Mouse (Mus musculus) embryo, embryonic 10.5 days (tissue): ENCODE results near the gene Ptprn2.

Experiments
- DNase-seq: peaks from one replicate; pipeline ENCODE4 v3.0.0-alpha.2; 2015; ENCODE audit warnings: low spot score

The Ptprn2 gene

DNA sequence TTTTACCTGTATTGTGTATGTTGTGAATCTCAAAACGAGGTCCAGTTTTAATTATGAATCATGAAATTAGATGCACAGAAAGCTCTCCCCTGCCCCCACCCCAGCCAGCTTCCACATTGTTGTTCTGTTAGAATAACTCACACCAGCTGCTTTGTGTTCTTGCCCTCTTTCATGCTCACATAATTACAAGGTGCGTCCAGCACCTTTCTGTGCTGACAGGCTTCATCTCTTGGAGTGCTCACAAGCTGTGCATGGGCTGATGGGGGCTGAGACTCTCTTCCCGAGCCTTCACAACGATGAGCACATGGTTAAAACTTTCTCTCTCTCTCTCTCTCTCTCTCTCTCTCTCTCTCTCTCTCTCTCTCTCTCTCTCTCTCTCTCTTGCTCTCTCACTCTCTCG lies 746.3 kb downstream of the Ptprn2 start:
- no peak for DNase-seq

DNA sequence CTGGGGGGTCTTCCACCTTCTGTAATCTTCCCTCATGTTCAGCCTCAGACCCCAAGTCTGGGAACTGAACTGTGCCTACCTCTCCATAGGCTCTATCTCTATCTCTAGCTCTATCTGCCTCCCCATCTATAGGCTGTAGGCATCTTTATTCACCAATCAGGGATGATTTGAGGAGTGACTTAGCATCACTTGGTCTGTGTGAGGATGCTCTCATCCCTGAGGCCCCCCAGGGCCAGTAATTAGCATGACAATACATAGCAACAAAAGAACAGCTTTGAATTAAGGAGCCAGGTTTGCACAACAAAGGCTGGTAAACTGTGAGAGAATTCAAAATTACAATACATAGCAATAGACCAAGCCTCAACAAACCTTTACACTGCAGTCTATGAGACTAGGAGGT lies 749.6 kb downstream of the Ptprn2 start:
- peak; percentile 24 for DNase-seq

DNA sequence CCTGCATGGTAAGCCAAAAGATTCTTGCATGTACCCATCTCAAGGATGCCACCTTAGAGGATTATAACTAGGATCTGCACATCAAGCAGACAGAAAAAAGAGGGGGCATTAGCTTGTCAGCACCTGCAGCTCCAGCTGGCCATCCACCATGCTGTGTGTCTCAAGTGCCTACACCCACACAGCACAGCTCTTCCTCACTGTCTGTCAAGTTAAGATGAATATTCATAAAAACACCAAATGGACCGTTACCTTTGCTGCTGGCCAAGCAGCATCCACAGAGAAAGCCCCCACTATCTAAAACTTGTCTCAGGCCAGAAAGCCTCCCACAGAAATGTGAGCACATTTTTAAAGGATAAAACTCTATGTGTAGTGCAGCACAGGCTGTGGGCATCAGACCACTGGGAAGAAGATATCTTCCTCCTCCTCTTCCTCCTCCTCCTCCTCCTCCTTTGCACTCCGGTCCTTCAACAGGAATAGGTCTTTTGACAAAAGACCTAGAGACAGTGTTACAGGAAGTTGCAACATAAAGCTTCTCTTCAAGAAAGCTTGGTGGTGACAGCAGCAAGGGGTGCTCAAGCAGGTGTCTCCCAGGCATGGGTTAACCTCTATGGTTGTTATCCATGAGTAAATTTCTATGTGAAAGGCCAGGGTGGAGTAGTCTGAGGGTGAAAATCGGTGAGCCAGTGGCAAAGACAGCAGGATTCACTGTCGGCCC lies 750.7 kb downstream of the Ptprn2 start:
- no peak for DNase-seq

- DNase-seq: no peak
These were observed 751.5 kb downstream of the Ptprn2 start for GRCm38 (mm10) chr12:117236981-117237380.

- DNase-seq: no peak
These were observed 754.6 kb downstream of the Ptprn2 start for GRCm38 (mm10) chr12:117239927-117240715.

- DNase-seq: no peak
These were observed 756.7 kb downstream of the Ptprn2 start for GRCm38 (mm10) chr12:117242181-117242580.

DNA sequence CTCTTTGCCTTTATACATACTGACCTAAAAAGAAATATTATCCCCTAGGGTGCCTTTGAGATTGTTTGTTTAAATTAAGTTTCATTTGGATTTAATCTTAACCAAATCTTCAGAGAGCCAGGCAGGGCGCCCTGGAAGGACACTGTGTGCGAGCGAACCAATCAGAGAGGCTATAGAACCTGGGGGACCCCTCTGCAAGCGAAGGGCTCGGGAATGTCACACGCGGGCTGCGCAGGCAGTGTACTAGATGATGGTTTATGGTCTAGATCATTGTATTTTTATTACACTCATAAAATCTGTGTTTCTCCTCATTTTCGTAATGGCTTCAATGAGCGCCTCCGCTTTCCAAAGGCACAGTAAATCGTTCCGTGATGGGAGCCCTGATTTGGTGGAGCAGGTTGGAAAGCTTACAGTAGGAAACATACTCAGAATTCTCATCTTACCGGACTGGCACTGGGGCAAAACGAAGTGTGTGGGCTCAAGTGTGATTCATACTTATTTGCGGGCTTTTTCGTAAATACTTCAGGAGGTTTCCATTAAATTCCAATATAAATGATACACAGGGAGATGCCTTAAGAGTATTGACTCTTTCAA lies 760.5 kb downstream of the Ptprn2 start:
- no peak for DNase-seq

DNA sequence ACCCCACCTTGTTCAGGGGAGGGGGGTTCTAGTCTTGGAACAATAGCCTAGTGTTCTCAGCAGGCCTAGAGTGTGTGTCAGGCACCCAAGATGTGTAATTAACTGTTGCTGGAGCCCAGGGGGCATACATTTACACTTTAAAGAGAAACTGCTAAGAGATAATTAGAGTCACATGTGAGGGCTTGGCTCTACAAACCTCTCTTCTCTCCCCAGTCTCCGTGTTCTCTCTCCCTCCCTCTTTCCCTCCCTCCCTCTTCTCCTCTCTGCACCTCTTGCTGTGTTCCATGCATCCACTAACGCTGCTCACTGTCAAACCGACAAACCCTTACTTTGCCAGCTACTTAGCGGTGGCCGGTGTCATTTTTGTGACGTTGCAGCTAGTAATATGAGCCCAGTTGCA lies 764.9 kb downstream of the Ptprn2 start:
- DNase-seq: peak; percentile 44

DNA sequence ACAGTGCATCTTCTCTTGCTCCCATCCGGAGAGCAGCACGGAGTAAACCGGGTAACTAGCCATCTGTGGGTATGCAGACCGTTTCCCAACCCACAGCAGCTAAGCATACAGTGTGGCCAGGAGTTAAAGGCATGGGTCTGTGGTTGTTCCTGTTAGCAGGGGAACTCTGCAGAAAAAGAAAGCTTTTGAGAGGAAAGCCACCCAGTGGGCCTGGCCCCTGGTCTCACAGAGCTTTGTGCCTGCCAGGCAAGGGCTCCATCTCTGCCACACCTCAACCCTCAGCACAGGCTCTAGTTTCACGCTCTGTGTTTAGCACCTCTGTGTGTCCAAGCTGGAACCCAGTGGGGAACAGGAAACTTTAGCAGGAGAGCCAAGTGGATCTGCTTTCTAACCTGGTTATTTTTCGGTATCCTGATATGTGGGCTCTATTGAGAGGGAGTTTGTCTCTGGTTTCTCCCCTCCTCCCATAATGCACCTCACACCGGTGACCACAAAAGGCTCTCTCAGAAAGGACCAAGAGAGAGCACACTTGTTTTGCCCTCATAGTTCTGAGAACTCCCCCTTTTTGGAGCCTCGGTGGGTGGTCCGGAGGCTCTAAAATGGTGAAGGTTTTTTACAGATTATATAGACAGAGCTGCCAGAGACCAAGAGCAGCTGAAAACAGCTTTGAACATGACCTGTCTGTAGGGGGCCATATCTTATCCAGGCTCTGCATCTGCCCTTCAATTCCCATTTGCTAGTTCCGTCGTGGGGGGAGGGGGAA lies 766.3 kb downstream of the Ptprn2 start:
- DNase-seq: peak; percentile 67

GRCm38 (mm10) chr12:117252426-117252779 lies 766.9 kb downstream of the Ptprn2 start:
- peak; percentile 22 for DNase-seq

DNA sequence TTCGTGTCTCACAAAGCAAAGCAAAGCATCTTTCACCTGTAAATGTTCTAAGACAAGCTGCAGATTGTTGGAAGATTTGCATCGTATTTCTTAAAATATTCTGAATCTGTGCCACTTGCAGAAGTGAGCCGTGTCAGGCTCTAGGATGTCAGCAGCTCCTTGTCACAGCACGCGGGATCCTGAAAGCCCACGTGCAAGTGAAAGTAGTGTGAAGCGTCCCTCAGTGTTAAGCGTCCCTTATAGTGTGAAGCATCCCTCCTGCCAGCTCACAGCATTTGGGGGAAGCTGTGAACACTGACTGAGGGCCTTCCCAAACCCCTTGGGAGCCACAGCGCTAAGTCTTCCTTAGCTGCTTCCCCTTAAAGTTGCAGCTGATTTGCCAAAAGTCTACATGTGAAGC lies 768.8 kb downstream of the Ptprn2 start:
- no peak for DNase-seq

DNA sequence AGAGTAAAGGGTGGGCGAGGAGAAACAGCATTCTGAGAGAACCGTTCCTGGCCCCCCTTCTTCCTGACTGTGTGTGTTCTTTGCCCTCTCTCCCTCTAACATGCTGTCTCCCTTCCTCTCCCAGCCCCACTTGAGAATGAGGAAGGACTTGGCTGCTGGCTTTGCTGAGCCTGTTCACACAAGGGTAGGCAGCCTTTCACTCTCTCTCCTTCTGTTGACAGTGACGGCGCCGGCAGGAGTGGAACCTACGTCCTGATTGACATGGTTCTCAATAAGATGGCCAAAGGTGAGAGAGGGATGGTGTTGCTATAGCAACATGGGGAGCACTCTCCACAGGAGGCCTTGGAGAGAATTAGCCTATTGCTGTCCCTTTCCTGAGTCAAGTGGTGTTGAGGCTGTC lies 769.8 kb downstream of the Ptprn2 start:
- DNase-seq: peak; percentile 34

DNA sequence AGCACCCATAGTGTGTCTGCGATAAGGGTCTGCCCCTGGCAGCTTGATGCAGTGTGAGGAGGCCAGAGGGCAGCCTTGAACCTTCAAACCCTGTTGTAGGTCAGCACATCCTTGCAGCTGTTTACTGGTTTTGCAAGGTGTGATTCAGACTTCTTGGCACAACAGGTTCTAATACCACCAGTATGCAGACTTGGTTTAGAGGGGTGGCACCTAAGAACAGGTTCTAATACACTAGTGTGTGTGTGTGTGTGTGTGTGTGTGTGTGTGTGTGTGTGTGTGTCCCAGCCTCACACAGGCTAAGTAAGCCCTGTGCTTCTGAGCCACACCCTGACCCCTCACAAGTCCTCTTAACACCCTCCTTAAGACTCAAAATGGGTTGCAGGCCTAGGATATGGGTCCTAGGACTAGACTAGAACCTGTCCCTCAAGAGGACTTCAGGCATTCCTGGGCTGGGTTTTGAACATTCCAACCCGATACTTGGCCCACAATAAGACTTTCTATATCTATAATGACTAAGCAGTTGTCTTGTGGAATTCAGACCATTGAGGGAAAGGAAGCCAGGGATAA lies 770.3 kb downstream of the Ptprn2 start:
- DNase-seq: peak; percentile 21

GRCm38 (mm10) chr12:117256849-117257204 lies 771.3 kb downstream of the Ptprn2 start:
- no peak for DNase-seq

GRCm38 (mm10) chr12:117257205-117257920 lies 771.8 kb downstream of the Ptprn2 start:
- peak; percentile 86 for DNase-seq

- no peak for DNase-seq
These were observed 772.5 kb downstream of the Ptprn2 start for GRCm38 (mm10) chr12:117257921-117258497.

- DNase-seq: peak; percentile 40
These were observed 775.1 kb downstream of the Ptprn2 start for GRCm38 (mm10) chr12:117260391-117261164.

GRCm38 (mm10) chr12:117261165-117261440 lies 775.6 kb downstream of the Ptprn2 start:
- no peak for DNase-seq

- no peak for DNase-seq
These were observed 776.5 kb downstream of the Ptprn2 start for GRCm38 (mm10) chr12:117262003-117262402.

- DNase-seq: no peak
These were observed 777.6 kb downstream of the Ptprn2 start for GRCm38 (mm10) chr12:117263081-117263480.

GRCm38 (mm10) chr12:117265211-117265610 lies 779.7 kb downstream of the Ptprn2 start:
- peak; percentile 58 for DNase-seq
